Comparison of ENCODE assay signal across 23 mouse cellular contexts in the genomic region with DNA sequence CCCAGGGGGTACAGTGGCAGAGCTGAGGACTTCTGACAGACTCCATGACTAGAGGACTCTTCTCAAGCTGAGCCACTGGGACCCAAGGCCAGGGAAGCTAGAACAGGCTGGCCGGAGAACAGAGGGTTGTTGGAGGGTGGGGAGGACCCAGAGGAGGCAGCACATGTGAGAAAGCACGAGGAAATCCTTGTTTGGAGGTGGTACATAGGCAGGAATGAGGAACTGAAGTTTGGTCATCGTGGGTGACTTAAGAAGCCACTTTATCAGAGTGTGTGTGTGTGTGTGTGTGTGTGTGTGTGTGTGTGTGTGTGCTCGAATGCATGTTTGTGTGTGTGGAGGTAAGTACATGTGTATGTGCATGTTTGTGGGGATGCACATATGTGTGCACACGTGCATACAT.
A peak's percentile ranks its signal among the peaks of the same experiment; 100 is the strongest.
DNase-seq lines count a peak whose midpoint lies in the region; ATAC-seq and TF ChIP-seq lines count a peak whose summit lies in the region.
"Had no signal": no experiment of that assay in that cellular context is flagged by ENCODE, and none has a peak within 500 bp of the region (broad histone marks: within the 10 kb centered on the region; RNA-seq: fewer than 3 reads in every experiment).

No protein-coding gene starts in this region.

- TF ChIP-seq CTCF in MEL (IDR thresholded peaks at IDR 0.05 in 2 of 3, conservative IDR thresholded peaks at IDR 0.05 in 1 of 3; ENCODE audit: control insufficient read depth in 1 of 3, insufficient read depth in 1 of 3, low read depth in 2 of 3, low read length in 3 of 3, poor library complexity in 1 of 3, severe bottlenecking in 1 of 3), result no peak

- H3K4me1 ChIP-seq in MEL (ENCODE audit: control insufficient read depth in 1 of 2, insufficient read depth in 2 of 2, low read length in 2 of 2), result peaks cover 7 to 12% of the 10 kb centered on the region in 2 experiments
- peaks cover 16% of the 10 kb centered on the region for H3K4me1 ChIP-seq in liver, embryonic 12.5 days

- no peak overlapping the region for H3K9ac ChIP-seq in MEL (ENCODE audit: control insufficient read depth, low read depth, low read length, poor library complexity, severe bottlenecking)
- no peak overlapping the region for H3K9ac ChIP-seq in liver, embryonic 12.5 days
- H3K9ac ChIP-seq: embryonic facial prominence, embryonic 12.5 days; forebrain, embryonic 13.5 days; forebrain, embryonic 15.5 days; forebrain, postnatal 0 days had no signal

- peaks cover 0 to 10% of the 10 kb centered on the region in 2 experiments; a peak in 2 of 4 replicates for H3K36me3 ChIP-seq in MEL (ENCODE audit: control insufficient read depth in 1 of 2, insufficient read depth in 2 of 2, low read length in 2 of 2)
- H3K36me3 ChIP-seq in liver, embryonic 12.5 days, result no peaks in the 10 kb centered on the region
- H3K36me3 ChIP-seq: embryonic facial prominence, embryonic 10.5 days; embryonic facial prominence, embryonic 12.5 days; forebrain, embryonic 15.5 days had no signal

- H3K4me3 ChIP-seq in MEL (ENCODE audit: control insufficient read depth in 1 of 2, insufficient read depth in 1 of 2, low read depth in 2 of 2, low read length in 2 of 2), result no peak overlapping the region
- H3K4me3 ChIP-seq in liver, embryonic 12.5 days, result no peak overlapping the region
- H3K4me3 ChIP-seq: embryonic facial prominence, embryonic 10.5 days; embryonic facial prominence, embryonic 12.5 days; forebrain, embryonic 13.5 days; forebrain, embryonic 15.5 days had no signal

- no peak overlapping the region for H3K27ac ChIP-seq in MEL (ENCODE audit: control insufficient read depth, low read depth, low read length)
- no peak overlapping the region for H3K27ac ChIP-seq in liver, embryonic 12.5 days
- H3K27ac ChIP-seq: embryonic facial prominence, embryonic 10.5 days; embryonic facial prominence, embryonic 12.5 days; forebrain, embryonic 13.5 days; forebrain, embryonic 15.5 days had no signal

- H3K27me3 ChIP-seq in MEL (ENCODE audit: control insufficient read depth in 1 of 2, insufficient read depth in 2 of 2, low read length in 2 of 2), result no peaks in the 10 kb centered on the region
- no peaks in the 10 kb centered on the region for H3K27me3 ChIP-seq in liver, embryonic 12.5 days (replicated peaks)
- H3K27me3 ChIP-seq: CH12.LX; embryonic facial prominence, embryonic 12.5 days; forebrain, embryonic 13.5 days; forebrain, embryonic 15.5 days had no signal

- H3K4me2 ChIP-seq in liver, embryonic 12.5 days, result no peak overlapping the region
- H3K4me2 ChIP-seq: embryonic facial prominence, embryonic 12.5 days; forebrain, embryonic 13.5 days; forebrain, embryonic 15.5 days had no signal

- no peaks in the 10 kb centered on the region for H3K9me3 ChIP-seq in MEL (replicated peaks; ENCODE audit: insufficient read depth, low read length)
- no peaks in the 10 kb centered on the region for H3K9me3 ChIP-seq in liver, embryonic 12.5 days (replicated peaks)
- H3K9me3 ChIP-seq: embryonic facial prominence, embryonic 10.5 days; embryonic facial prominence, embryonic 12.5 days; forebrain, embryonic 13.5 days; forebrain, embryonic 15.5 days; G1E had no signal

- no peak for TF ChIP-seq POLR2A in MEL (IDR thresholded peaks at IDR 0.05; ENCODE audit: control insufficient read depth in 1 of 2, insufficient read depth in 1 of 2, low read depth in 1 of 2, low read length in 2 of 2, poor library complexity in 1 of 2)

- H3K79me2 ChIP-seq in MEL (ENCODE audit: control insufficient read depth, insufficient read depth, low read length, poor library complexity), result no peaks in the 10 kb centered on the region

- 45% methylated on average over 5 of the region's 5 CpGs for WGBS in liver, embryonic 12.5 days (ENCODE audit: insufficient replicate concordance)

- no peak for TF ChIP-seq EP300 in MEL (IDR thresholded peaks at IDR 0.05; ENCODE audit: low read depth in 1 of 2, low read length in 2 of 2)

- no peak for TF ChIP-seq RAD21 in MEL (IDR thresholded peaks at IDR 0.05; ENCODE audit: low read depth, low read length)

- peak; percentile 54 for ATAC-seq in granulocyte monocyte progenitor cell, adult 5-6 weeks (replicated peaks; ENCODE audit: poor library complexity, severe bottlenecking)
- ATAC-seq in megakaryocyte progenitor cell, adult 5-6 weeks (replicated peaks; ENCODE audit: poor library complexity), result peak; percentile 48
- no peak for ATAC-seq in liver, embryonic 12.5 days
- ATAC-seq: activated CD4-positive, CD25-positive, alpha-beta regulatory T cell, adult 4 months; CD4-positive, CD25-positive, alpha-beta regulatory T cell, adult 4 months; forebrain, embryonic 13.5 days; forebrain, embryonic 15.5 days; forebrain, postnatal 0 days had no signal

- DNase-seq in MEL (ENCODE audit: low read depth, low spot score), result peak; percentile 66
- no peak for DNase-seq in urinary bladder, postnatal 4 days (ENCODE audit: low spot score in 2 of 2)
- DNase-seq in T-cell, adult 2 months (ENCODE audit: low spot score), result no peak
- DNase-seq: adrenal gland, adult 8-10 months; adrenal gland, postnatal 14 days; adrenal gland, postnatal 36 days; B cell, adult 2 months; cerebellum, adult 11-12 months; cerebellum, adult 9-10 months; cerebellum, postnatal 14 days; cerebellum, postnatal 36 days; forebrain, postnatal 0 days had no signal

TF ChIP-seq in MEL, 35 proteins besides CTCF, POLR2A, EP300 and RAD21:
- TF ChIP-seq ZMIZ1 (IDR thresholded peaks at IDR 0.05; ENCODE audit: low read depth, low read length) (no peak), CHD2 (IDR thresholded peaks at IDR 0.05; ENCODE audit: low read length) (no peak), TAL1 (IDR thresholded peaks at IDR 0.05; ENCODE audit: low read length) (no peak), MXI1 (IDR thresholded peaks at IDR 0.05; ENCODE audit: low read depth, low read length) (no peak), MEF2A (IDR thresholded peaks at IDR 0.05; ENCODE audit: extremely low read depth, insufficient replicate concordance, low read depth, low read length, poor library complexity, severe bottlenecking) (no peak), SMC3 (IDR thresholded peaks at IDR 0.05; ENCODE audit: low read depth, low read length) (no peak), SIN3A (IDR thresholded peaks at IDR 0.05; ENCODE audit: low read length) (no peak), ZC3H11A (IDR thresholded peaks at IDR 0.05; ENCODE audit: low read depth, low read length) (no peak), GATA1 (IDR thresholded peaks at IDR 0.05; ENCODE audit: low read depth, low read length) (no peak), USF1 (IDR thresholded peaks at IDR 0.05; ENCODE audit: low read depth, low read length) (no peak), MYC (IDR thresholded peaks at IDR 0.05; ENCODE audit: low read depth, low read length) (0 out of 2 replicates have a peak, but pooled peaks have one; percentile 41), RCOR1 (IDR thresholded peaks at IDR 0.05; ENCODE audit: low read depth, low read length) (no peak), HCFC1 (IDR thresholded peaks at IDR 0.05; ENCODE audit: low read depth, low read length) (no peak), E2F4 (IDR thresholded peaks at IDR 0.05; ENCODE audit: borderline replicate concordance, low read depth, low read length) (no peak), MAX (IDR thresholded peaks at IDR 0.05; ENCODE audit: low read length) (0 out of 2 replicates have a peak, but pooled peaks have one; percentile 40), ETS1 (IDR thresholded peaks at IDR 0.05; ENCODE audit: low read depth, low read length) (no peak), TBP (IDR thresholded peaks at IDR 0.05; ENCODE audit: low read depth, low read length) (no peak)
TF ChIP-seq in MEL: peak in this region for 2.
